Mouse (Mus musculus) heart, adult 2 months (tissue): ENCODE data around the gene Kcnq1. TPM values are rescaled to one million over a fixed set of nuclear protein-coding genes. Genes with fewer than 3 reads are reported as not detected.

ENCODE experiments used
- DNase-seq, 2 experiments: peaks; one replicate each; pipeline ENCODE4 v3.0.0; 2021
- H3K27ac ChIP-seq: fragments of 200-600 bp; 2 replicates; pipeline ENCODE4 v1.8.1; 2022
- H3K27me3 ChIP-seq: fragments of 200-500 bp; 2 replicates; pipeline ENCODE4 v1.6.1; 2012; ENCODE audit warnings: mild to moderate bottlenecking, low read length, inconsistent platforms, mixed read lengths; ENCODE audit not compliant: control insufficient read depth, insufficient read depth
- H3K36me3 ChIP-seq: fragments of 200-500 bp; 2 replicates; pipeline ENCODE4 v1.6.1; 2012; ENCODE audit warnings: low read length, inconsistent platforms; ENCODE audit not compliant: control insufficient read depth, insufficient read depth
- H3K4me1 ChIP-seq: fragments of 200-500 bp; 2 replicates; pipeline ENCODE4 v1.6.1; 2011; ENCODE audit warnings: low read length; ENCODE audit not compliant: control insufficient read depth, insufficient read depth
- H3K4me3 ChIP-seq: fragments of 200-600 bp; 2 replicates; pipeline ENCODE4 v1.8.1; 2022
- H3K79me2 ChIP-seq: fragments of 200-500 bp; replicated peaks from 2 replicates; pipeline ENCODE4 v1.6.1; 2012; ENCODE audit warnings: mild to moderate bottlenecking, inconsistent platforms, low read length, moderate library complexity, mixed read lengths; ENCODE audit not compliant: control insufficient read depth, insufficient read depth
- H3K9ac ChIP-seq: fragments of 200-500 bp; 2 replicates; pipeline ENCODE4 v1.6.1; 2012; ENCODE audit warnings: low read depth, mild to moderate bottlenecking, control low read depth, inconsistent platforms, low read length, mixed read lengths
- CTCF ChIP-seq: fragments of 200-600 bp; IDR thresholded peaks from 2 replicates; pipeline ENCODE4 v1.8.1; 2022; ENCODE audit warnings: antibody characterized with exemption, mild to moderate bottlenecking, moderate library complexity
- EP300 ChIP-seq: fragments of 200-500 bp; IDR thresholded peaks from 2 replicates; pipeline ENCODE4 v1.6.1; 2011; ENCODE audit warnings: low read depth, low read length, control low read depth; ENCODE audit not compliant: insufficient read depth
- POLR2A ChIP-seq: fragments of 200-500 bp; IDR thresholded peaks from 2 replicates; pipeline ENCODE4 v1.6.1; 2011; ENCODE audit warnings: mild to moderate bottlenecking, low read depth, low read length, control low read depth; ENCODE audit not compliant: insufficient read depth
- WGBS: fragments of 180-500 bp; shearing (Covaris S2); methylation state at CpG from one replicate; pipeline ENCODE4 v1.1.7; 2018; 5-methylcytosine and 5-hydroxymethylcytosine counted together
- intact Hi-C: fragments of 180-260 bp; cut with DNase I; formaldehyde crosslinking; loops from one replicate; pipeline ENCODE4 v1.15.1; 2025
- polyA plus RNA-seq: library from polyadenylated mRNA; depleted of rRNA; stranded (reverse); fragments of >200 nt; gene quantifications from 2 replicates; pipeline ENCODE4 v1.2.3, GENCODE M21; 2012
- total RNA-seq, 2 experiments: library from RNA; stranded (reverse); gene quantifications; 2 replicates each; pipeline ENCODE4 v1.2.3; 2021

The Kcnq1 gene
- total and polyA plus RNA-seq, 3 experiments: 32.4 to 42.0 (median 34.2) TPM

- Histone ChIP-seq H3K36me3 (peaks cover 2% of the 10 kb centered on the region; the same call in 1 of the 2 replicates), H3K27me3 (no peaks in the 10 kb centered on the region), H3K79me2 (no peaks in the 10 kb centered on the region), H3K4me1 (peaks cover 24% of the 10 kb centered on the region), H3K4me3 (peak overlapping the region; percentile 65), H3K27ac (peak overlapping the region; percentile 81), H3K9ac (peak overlapping the region; percentile 66)
- 18% methylated on average over 5 of the region's 5 CpGs for WGBS
- TF ChIP-seq CTCF (peak; percentile 47), EP300 (0 out of 2 replicates have a peak, but pooled peaks have one; percentile 28), POLR2A (peak; percentile 57; the same call in 1 of the 2 replicates)
- intact Hi-C loops: no loop called here
- peak; percentile 68 to 78 for DNase-seq
These were observed 2.0 kb downstream of the Kcnq1 start for GRCm38 (mm10) chr7:143108200-143108599.

- Histone ChIP-seq H3K9ac (peak overlapping the region; percentile 43), H3K27ac (peak overlapping the region; percentile 81), H3K4me1 (peaks cover 24% of the 10 kb centered on the region), H3K4me3 (peak overlapping the region; percentile 26; the same call in 1 of the 2 replicates), H3K79me2 (no peaks in the 10 kb centered on the region), H3K27me3 (no peaks in the 10 kb centered on the region), H3K36me3 (peaks cover 2% of the 10 kb centered on the region; the same call in 1 of the 2 replicates)
- intact Hi-C loops: no loop called here
- 7% methylated on average over 3 of the region's 3 CpGs for WGBS
- no peak for DNase-seq
- no peak for TF ChIP-seq EP300
- TF ChIP-seq POLR2A: no peak
- no peak for TF ChIP-seq CTCF
These were observed 3.0 kb downstream of the Kcnq1 start for GRCm38 (mm10) chr7:143108996-143109660.

- Histone ChIP-seq H3K27me3 (no peaks in the 10 kb centered on the region), H3K9ac (no peak overlapping the region), H3K27ac (peak overlapping the region; percentile 81), H3K4me3 (no peak overlapping the region), H3K79me2 (no peaks in the 10 kb centered on the region), H3K36me3 (peaks cover 2% of the 10 kb centered on the region; the same call in 1 of the 2 replicates), H3K4me1 (peaks cover 24% of the 10 kb centered on the region)
- no peak for DNase-seq
- TF ChIP-seq EP300: no peak
- no peak for TF ChIP-seq POLR2A
- TF ChIP-seq CTCF: no peak
- WGBS: 27% methylated on average over 3 of the region's 3 CpGs
- intact Hi-C loops: loop anchor here (2.0 kb wide), 2 partner anchors 15 kb away; partner anchors contain the start of gene Trpm5
These were observed 3.5 kb downstream of the Kcnq1 start for GRCm38 (mm10) chr7:143109696-143110095.

- TF ChIP-seq POLR2A (no peak), EP300 (0 out of 2 replicates have a peak, but pooled peaks have one; percentile 6), CTCF (peak; percentile 52)
- H3K79me2 ChIP-seq: no peaks in the 10 kb centered on the region
- H3K9ac ChIP-seq: no peak overlapping the region
- DNase-seq: no peak
- peaks cover 2% of the 10 kb centered on the region; the same call in 1 of the 2 replicates for H3K36me3 ChIP-seq
- intact Hi-C loops: loop anchor here (2.0 kb wide), 2 partner anchors 14 to 16 kb away; partner anchors contain the start of gene Trpm5
- H3K4me1 ChIP-seq: peaks cover 24% of the 10 kb centered on the region
- WGBS: 60% methylated on average over 1 of the region's 1 CpGs
- no peak overlapping the region for H3K4me3 ChIP-seq
- H3K27me3 ChIP-seq: no peaks in the 10 kb centered on the region
- H3K27ac ChIP-seq: peak overlapping the region; percentile 81
These were observed 4.6 kb downstream of the Kcnq1 start for GRCm38 (mm10) chr7:143110803-143111202.

GRCm38 (mm10) chr7:143111719-143112118 lies 5.6 kb downstream of the Kcnq1 start:
- TF ChIP-seq POLR2A: no peak
- Histone ChIP-seq H3K27me3 (no peaks in the 10 kb centered on the region), H3K9ac (no peak overlapping the region; the same call in 1 of the 2 replicates), H3K79me2 (no peaks in the 10 kb centered on the region), H3K4me3 (no peak overlapping the region), H3K4me1 (peaks cover 24% of the 10 kb centered on the region), H3K27ac (peak overlapping the region; percentile 81), H3K36me3 (peaks cover 2% of the 10 kb centered on the region; the same call in 1 of the 2 replicates)
- WGBS: 37% methylated on average over 4 of the region's 4 CpGs
- peak in 1 of 2 experiments; percentile 63 for DNase-seq
- intact Hi-C loops: loop anchor here (2.0 kb wide), 2 partner anchors 13 to 17 kb away; partner anchors contain the start of gene Trpm5

- DNase-seq: peak in 1 of 2 experiments; percentile 53
- H3K9ac ChIP-seq: no peak overlapping the region
- H3K36me3 ChIP-seq: peaks cover 2% of the 10 kb centered on the region; the same call in 1 of the 2 replicates
- peak overlapping the region; percentile 76 for H3K27ac ChIP-seq
- H3K27me3 ChIP-seq: no peaks in the 10 kb centered on the region
- no peaks in the 10 kb centered on the region; the same call in 1 of the 2 replicates for H3K79me2 ChIP-seq
- peaks cover 24% of the 10 kb centered on the region for H3K4me1 ChIP-seq
- TF ChIP-seq POLR2A (no peak), EP300 (no peak), CTCF (no peak)
- H3K4me3 ChIP-seq: no peak overlapping the region
- WGBS: 27% methylated on average over 1 of the region's 1 CpGs
- intact Hi-C loops: no loop called here
These were observed 6.2 kb downstream of the Kcnq1 start for GRCm38 (mm10) chr7:143112395-143112794.
